Mouse (Mus musculus) midbrain, embryonic 16.5 days (tissue): Measurements from ENCODE around the gene Onecut1. TPM values are rescaled to one million over a fixed set of nuclear protein-coding genes. Genes with fewer than 3 reads are reported as not detected.

Experiments
- ATAC-seq: fragments of 200-750 bp; cut with Nextera tagmentation; 2 replicates; pipeline ENCODE4 v1.8.0; 2017; ENCODE audit warnings: moderate TSS enrichment
- H3K27ac ChIP-seq: fragments of 300-500 bp; sonication (generic); 2 replicates; pipeline ENCODE4 v1.5.1; 2014; ENCODE audit warnings: mild to moderate bottlenecking, low read length, mixed read lengths
- H3K27me3 ChIP-seq: fragments of 300-500 bp; sonication (generic); 2 replicates; pipeline ENCODE4 v1.6.1; 2014; ENCODE audit warnings: low read depth, low read length, mixed read lengths; ENCODE audit not compliant: control insufficient read depth, insufficient read depth
- H3K36me3 ChIP-seq: fragments of 300-500 bp; sonication (generic); 2 replicates; pipeline ENCODE4 v1.6.1; 2014; ENCODE audit warnings: mild to moderate bottlenecking, low read length, moderate library complexity, mixed read lengths; ENCODE audit not compliant: control insufficient read depth, insufficient read depth
- H3K4me1 ChIP-seq: fragments of 300-500 bp; sonication (generic); 2 replicates; pipeline ENCODE4 v1.6.1; 2014; ENCODE audit warnings: mild to moderate bottlenecking, low read length, mixed read lengths; ENCODE audit not compliant: control insufficient read depth, insufficient read depth
- H3K4me2 ChIP-seq: fragments of 300-500 bp; sonication (generic); 2 replicates; pipeline ENCODE4 v1.6.1; 2014; ENCODE audit warnings: mild to moderate bottlenecking, low read length, mixed read lengths
- H3K4me3 ChIP-seq: fragments of 300-500 bp; sonication (generic); 2 replicates; pipeline ENCODE4 v1.5.1; 2014; ENCODE audit warnings: low read depth, mild to moderate bottlenecking, low read length, moderate library complexity, mixed read lengths
- H3K9ac ChIP-seq: fragments of 300-500 bp; sonication (generic); 2 replicates; pipeline ENCODE4 v1.6.1; 2014; ENCODE audit warnings: low read depth, low read length, mixed read lengths
- H3K9me3 ChIP-seq: fragments of 300-500 bp; sonication (generic); replicated peaks from 2 replicates; pipeline ENCODE4 v1.6.1; 2014; ENCODE audit warnings: mild to moderate bottlenecking, low read length, mixed read lengths; ENCODE audit not compliant: control insufficient read depth, poor library complexity, severe bottlenecking
- WGBS: fragments of 180-500 bp; shearing (Covaris S2); extraction: QIAGEN DNeasy Blood & Tissue Kit; methylation state at CpG from one replicate; pipeline ENCODE4 v1.1.7; 2014; 5-methylcytosine and 5-hydroxymethylcytosine counted together
- polyA plus RNA-seq: library from polyadenylated mRNA; unstranded; fragments of >200 nt; fragmentation: Nextera tagmentation; extraction: Ambion mirVana; gene quantifications from 2 replicates; pipeline ENCODE4 v1.2.1, GENCODE M21; 2015

The Onecut1 gene
- polyA plus RNA-seq, 1 experiment from 2014 or later = 5.8 TPM

DNA sequence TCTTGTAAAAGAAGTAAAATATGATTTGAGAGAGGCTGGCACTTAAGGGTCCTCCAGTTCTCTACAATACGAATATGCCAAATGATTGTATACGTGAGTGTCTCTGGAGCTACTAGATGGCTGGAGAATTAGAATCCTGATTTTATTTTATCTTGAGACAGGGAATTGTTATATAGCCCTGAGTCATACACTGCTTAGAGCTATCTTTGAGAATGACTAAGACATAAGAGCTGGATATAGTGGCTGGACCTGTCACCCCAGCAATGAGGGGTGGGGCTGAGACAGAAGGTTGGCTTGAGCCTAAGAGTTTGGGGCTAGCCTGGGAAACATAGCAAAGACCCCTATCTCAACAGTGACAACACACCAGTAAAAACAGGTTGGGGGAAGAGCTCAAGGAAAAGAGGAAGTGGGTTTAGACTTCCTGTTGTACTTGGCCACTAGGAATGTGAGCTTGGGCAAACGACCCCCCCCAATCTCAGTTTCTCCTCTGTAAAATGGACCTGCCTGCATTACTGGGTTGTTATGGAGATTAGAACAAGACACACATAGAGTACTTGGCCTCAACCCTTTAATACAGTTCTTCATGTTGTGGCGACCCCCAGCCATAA lies 35.8 kb downstream of the Onecut1 start:
- Histone ChIP-seq H3K27ac (no peak overlapping the region), H3K4me2 (no peak overlapping the region), H3K9ac (no peak overlapping the region), H3K36me3 (no peaks in the 10 kb centered on the region), H3K9me3 (no peaks in the 10 kb centered on the region), H3K27me3 (no peaks in the 10 kb centered on the region), H3K4me1 (no peaks in the 10 kb centered on the region), H3K4me3 (no peak overlapping the region)
- WGBS = 88% methylated on average over 4 of the region's 4 CpGs
- ATAC-seq = no peak

DNA sequence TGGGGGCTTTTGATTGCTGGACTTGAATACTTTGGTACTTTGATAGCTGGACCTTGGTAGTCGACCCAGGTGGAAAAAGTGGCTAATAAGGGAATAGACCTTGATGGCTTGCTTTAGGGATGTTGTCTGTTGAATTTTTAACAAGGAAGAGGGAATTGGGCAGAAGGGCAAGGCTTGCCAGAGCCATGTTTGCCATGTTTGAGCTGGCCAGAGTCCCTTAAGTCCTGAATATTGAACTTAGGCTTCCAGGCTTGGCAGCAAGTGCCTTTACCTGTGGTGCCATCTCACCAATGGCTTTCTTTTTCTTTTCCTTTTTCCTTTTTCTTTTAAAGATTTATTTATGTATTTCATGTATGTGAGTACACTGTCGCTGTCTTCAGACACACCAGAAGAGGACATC lies 38.4 kb downstream of the Onecut1 start:
- 89% methylated on average over 2 of the region's 2 CpGs for WGBS

DNA sequence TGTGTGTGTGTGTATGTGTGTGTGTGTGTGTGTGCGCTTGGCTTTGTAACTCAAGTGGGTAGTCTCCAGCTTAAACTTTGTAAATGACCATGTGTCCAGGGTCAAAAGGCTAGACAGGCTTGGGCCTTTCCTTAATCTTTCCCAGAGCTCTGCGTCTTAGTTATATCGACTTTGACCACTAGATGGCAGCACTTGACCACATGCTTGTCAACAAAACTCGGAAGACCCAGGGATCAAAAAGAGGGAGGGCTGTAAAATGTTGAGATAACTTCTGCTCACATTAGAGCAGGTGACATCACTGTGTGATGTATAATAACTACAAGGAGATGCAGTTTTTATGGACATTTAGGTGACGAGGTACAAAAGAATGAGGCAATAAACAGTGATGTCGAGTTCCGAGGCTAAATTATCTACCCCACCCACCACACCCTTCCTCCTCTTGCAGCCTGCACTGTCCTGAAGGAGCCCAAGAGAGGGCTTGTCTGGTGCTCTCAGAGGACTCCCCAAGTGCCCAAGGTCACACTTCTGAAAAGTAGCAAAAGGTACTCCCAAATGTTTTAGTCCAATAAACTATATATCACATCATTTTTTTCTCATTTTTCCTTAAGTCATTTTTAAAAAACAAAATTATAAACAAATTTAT lies 43.3 kb downstream of the Onecut1 start:
- peak; percentile 73 for ATAC-seq
- Histone ChIP-seq H3K4me2 (no peak overlapping the region), H3K4me1 (no peaks in the 10 kb centered on the region), H3K27ac (no peak overlapping the region), H3K27me3 (no peaks in the 10 kb centered on the region), H3K4me3 (no peak overlapping the region), H3K9ac (no peak overlapping the region), H3K9me3 (no peaks in the 10 kb centered on the region), H3K36me3 (no peaks in the 10 kb centered on the region)
- 13% methylated on average over 7 of the region's 7 CpGs for WGBS

More for the DNA sequence above, 38.4 kb downstream of the Onecut1 start:
- no peaks in the 10 kb centered on the region for H3K27me3 ChIP-seq
- ATAC-seq = no peak
- no peak overlapping the region for H3K9ac ChIP-seq
- H3K36me3 ChIP-seq = no peaks in the 10 kb centered on the region
- no peaks in the 10 kb centered on the region for H3K4me1 ChIP-seq
- no peak overlapping the region for H3K27ac ChIP-seq
- no peak overlapping the region for H3K4me2 ChIP-seq
- H3K9me3 ChIP-seq = no peaks in the 10 kb centered on the region
- H3K4me3 ChIP-seq = no peak overlapping the region

DNA sequence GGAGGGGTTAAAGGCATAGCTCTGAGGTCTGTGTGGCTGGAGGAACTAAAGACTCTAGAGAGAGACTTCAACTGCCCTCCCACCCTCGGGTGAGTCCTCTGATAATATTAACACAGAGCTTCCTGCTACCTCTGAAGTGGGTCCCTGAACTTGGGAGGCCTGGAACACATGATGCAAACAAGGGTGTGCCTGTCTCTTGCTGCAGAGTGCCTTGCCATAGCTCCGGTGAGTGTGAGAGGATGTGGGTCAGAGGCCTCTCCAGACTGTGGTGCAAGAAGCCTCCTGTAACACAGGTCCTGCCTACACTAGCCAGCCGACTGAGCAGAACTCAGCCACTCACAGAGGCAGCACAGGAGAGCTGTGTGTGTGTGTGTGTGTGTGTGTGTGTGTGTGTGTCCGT lies 45.2 kb downstream of the Onecut1 start:
- Histone ChIP-seq H3K27ac (no peak overlapping the region), H3K4me2 (no peak overlapping the region), H3K27me3 (no peaks in the 10 kb centered on the region), H3K4me3 (no peak overlapping the region), H3K36me3 (no peaks in the 10 kb centered on the region), H3K9ac (no peak overlapping the region), H3K4me1 (no peaks in the 10 kb centered on the region), H3K9me3 (no peaks in the 10 kb centered on the region)
- 61% methylated on average over 4 of the region's 4 CpGs for WGBS
- no peak for ATAC-seq

DNA sequence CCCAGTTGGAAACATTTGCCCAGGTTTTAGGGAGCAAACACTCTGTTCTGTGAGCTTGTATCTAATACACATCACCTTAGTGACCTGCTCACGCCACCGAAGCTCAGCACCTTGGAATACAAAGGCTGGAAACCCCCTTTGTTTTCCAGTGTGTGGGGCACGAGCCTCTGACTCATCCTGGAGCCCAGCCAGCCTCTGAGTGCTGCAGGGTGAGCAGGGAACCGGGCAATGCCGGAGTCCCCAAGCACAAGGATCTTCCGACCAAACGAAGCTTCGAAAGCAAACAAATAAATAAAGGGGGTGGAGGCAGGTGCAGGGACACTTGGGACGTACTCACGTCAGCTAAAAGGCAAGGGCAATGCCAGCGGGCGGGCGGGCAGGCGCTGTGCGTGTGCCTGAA lies 47.5 kb downstream of the Onecut1 start:
- no peak overlapping the region for H3K9ac ChIP-seq
- 65% methylated on average over 15 of the region's 15 CpGs for WGBS
- H3K9me3 ChIP-seq = no peaks in the 10 kb centered on the region
- no peaks in the 10 kb centered on the region for H3K27me3 ChIP-seq
- no peak overlapping the region for H3K4me3 ChIP-seq
- no peak overlapping the region for H3K4me2 ChIP-seq
- no peaks in the 10 kb centered on the region for H3K4me1 ChIP-seq
- no peaks in the 10 kb centered on the region for H3K36me3 ChIP-seq
- ATAC-seq = no peak
- no peak overlapping the region for H3K27ac ChIP-seq

DNA sequence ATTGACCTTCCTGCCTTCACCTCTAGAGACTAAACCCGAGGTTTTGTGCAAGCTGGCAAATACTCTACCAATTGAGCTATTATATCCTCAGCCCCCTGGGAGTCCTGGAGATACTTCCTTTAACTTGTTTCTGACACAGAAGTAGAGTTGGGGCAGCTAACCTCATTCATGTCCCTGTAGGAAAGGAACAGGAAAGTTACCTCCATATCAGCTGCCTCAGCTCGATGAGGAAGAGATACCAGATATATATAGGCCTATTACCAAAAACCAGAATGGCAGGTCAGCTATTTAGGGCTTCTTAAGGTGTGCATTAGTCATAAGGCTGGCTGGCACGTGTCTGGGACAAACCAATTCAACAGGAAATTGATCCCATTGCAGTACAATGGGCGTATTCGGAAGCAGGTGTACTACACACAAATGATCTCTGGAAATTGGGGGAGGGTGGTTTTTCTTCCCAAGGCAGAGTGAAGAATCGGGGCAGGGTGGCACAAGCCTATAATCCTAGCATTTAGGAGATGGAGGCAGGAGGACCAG lies 48.6 kb downstream of the Onecut1 start:
- Histone ChIP-seq H3K4me3 (no peak overlapping the region), H3K4me2 (no peak overlapping the region), H3K4me1 (no peaks in the 10 kb centered on the region), H3K36me3 (no peaks in the 10 kb centered on the region), H3K9me3 (no peaks in the 10 kb centered on the region), H3K27me3 (no peaks in the 10 kb centered on the region), H3K9ac (no peak overlapping the region), H3K27ac (no peak overlapping the region)
- WGBS = 83% methylated on average over 6 of the region's 6 CpGs
- ATAC-seq = no peak

DNA sequence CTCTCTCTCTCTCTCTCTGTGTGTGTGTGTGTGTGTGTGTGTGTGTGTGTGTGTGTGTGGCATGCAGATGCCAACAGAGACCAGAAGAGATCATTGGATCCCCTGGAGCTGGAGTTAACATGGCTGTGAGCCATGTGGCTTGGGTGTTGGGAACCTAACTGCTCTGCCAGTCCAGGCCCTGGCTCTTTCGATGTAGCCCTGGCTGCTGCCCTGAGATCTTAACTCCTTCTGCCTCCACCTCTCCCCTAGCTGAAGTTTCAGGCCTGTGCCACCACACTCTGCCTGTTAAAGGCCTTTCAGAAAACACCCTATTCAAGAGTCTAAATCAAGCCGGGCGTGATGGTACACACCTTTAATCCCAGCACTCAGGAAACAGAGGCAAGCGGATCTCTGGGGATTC lies 49.7 kb downstream of the Onecut1 start:
- Histone ChIP-seq H3K9me3 (no peaks in the 10 kb centered on the region), H3K4me2 (no peak overlapping the region), H3K9ac (no peak overlapping the region), H3K4me3 (no peak overlapping the region), H3K4me1 (no peaks in the 10 kb centered on the region), H3K27me3 (no peaks in the 10 kb centered on the region), H3K36me3 (no peaks in the 10 kb centered on the region), H3K27ac (no peak overlapping the region)
- no peak for ATAC-seq
- 69% methylated on average over 4 of the region's 4 CpGs for WGBS

DNA sequence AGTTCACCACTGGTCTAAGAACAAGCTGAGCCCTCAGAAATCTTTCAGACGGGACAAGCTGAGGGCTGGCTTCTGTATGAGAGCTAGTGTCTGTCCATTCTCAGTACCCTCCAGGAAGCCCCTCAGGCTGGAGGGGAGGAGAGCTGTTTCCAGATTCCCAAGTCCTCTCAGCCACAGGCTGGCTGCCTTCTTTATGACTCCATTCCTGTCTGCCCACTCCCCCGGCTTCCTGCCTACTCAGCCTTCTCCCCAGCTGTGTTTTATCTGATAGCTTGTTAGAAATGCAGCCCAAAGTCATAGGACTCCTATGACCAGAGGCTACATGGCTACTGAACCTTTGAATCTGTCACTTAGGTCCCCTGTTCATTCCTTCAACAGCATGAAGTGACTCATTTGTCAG lies 50.2 kb downstream of the Onecut1 start:
- no peak overlapping the region for H3K27ac ChIP-seq
- no peaks in the 10 kb centered on the region for H3K27me3 ChIP-seq
- no peak overlapping the region for H3K4me3 ChIP-seq
- H3K4me1 ChIP-seq = no peaks in the 10 kb centered on the region
- WGBS = 44% methylated on average over 2 of the region's 2 CpGs
- ATAC-seq = no peak
- no peaks in the 10 kb centered on the region for H3K9me3 ChIP-seq
- H3K4me2 ChIP-seq = no peak overlapping the region
- no peak overlapping the region for H3K9ac ChIP-seq
- no peaks in the 10 kb centered on the region for H3K36me3 ChIP-seq

DNA sequence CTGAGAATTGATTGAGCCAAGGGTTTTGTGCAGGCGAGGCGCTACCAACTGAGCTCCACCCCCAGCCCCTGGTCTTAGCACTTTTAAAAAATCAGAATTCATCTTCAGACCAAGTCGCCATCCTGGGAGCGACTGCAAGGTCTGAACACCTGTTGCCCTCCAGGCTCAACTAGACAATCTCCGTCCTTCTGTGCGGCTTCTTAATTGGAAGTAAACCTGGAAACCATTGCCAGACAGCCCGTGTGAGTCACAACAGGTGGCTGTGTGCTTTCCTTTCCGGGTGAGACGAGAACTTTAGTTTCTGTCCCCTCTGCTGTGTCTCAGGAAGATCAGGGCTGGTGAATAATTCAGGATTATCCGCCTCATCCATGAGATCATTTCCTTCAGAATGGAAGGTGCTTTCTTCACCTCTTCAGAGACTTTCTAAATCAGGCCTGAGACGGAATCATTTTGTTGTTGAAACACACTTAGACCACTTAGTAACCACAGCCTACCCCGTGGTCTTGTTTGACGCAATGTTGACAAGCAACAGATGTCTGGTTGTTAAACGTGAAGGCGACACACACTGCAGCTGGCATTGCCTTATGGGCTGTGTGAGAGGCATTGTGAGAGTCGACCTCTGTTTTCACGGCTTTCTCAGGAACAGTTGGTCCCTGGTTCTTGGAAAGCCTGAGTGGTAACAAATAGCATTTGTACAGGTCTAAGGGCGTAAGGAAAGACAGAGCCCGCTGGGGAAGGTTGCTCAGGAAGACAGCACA lies 51.1 kb downstream of the Onecut1 start:
- H3K27me3 ChIP-seq = no peaks in the 10 kb centered on the region

More for the DNA sequence above, 51.1 kb downstream of the Onecut1 start:
- no peak overlapping the region for H3K4me2 ChIP-seq
- H3K9ac ChIP-seq = no peak overlapping the region
- no peak overlapping the region for H3K27ac ChIP-seq
- peaks cover 7% of the 10 kb centered on the region; the same call in 1 of the 2 replicates for H3K9me3 ChIP-seq
- no peak overlapping the region for H3K4me3 ChIP-seq
- 72% methylated on average over 19 of the region's 19 CpGs for WGBS
- no peaks in the 10 kb centered on the region for H3K36me3 ChIP-seq
- ATAC-seq = no peak
- H3K4me1 ChIP-seq = no peaks in the 10 kb centered on the region
